Mouse (Mus musculus) kidney, embryonic 15.5 days (tissue): ENCODE results near the gene Fpr3. TPM values are rescaled to one million over a fixed set of nuclear protein-coding genes. Genes with fewer than 3 reads are reported as not detected.

ENCODE experiments used
- ATAC-seq: fragments of 200-750 bp; cut with Nextera tagmentation; replicated peaks from 2 replicates; pipeline ENCODE4 v1.8.0; 2017; ENCODE audit warnings: moderate TSS enrichment; ENCODE audit not compliant: low FRiP score
- H3K27ac ChIP-seq: fragments of 300-500 bp; sonication (generic); 2 replicates; pipeline ENCODE4 v1.5.1; 2015; ENCODE audit warnings: mild to moderate bottlenecking, inconsistent platforms
- H3K27me3 ChIP-seq: fragments of 300-500 bp; sonication (generic); 2 replicates; pipeline ENCODE4 v1.6.1; 2015; ENCODE audit warnings: inconsistent platforms
- H3K36me3 ChIP-seq: fragments of 300-500 bp; sonication (generic); 2 replicates; pipeline ENCODE4 v1.6.1; 2015; ENCODE audit warnings: inconsistent platforms
- H3K4me1 ChIP-seq: fragments of 300-500 bp; sonication (generic); 2 replicates; pipeline ENCODE4 v1.6.1; 2015; ENCODE audit warnings: inconsistent platforms
- H3K4me2 ChIP-seq: fragments of 300-500 bp; sonication (generic); 2 replicates; pipeline ENCODE4 v1.6.1; 2015; ENCODE audit warnings: moderate library complexity, mild to moderate bottlenecking, inconsistent platforms
- H3K4me3 ChIP-seq: fragments of 300-500 bp; sonication (generic); replicated peaks from 2 replicates; pipeline ENCODE4 v1.5.1; 2015; ENCODE audit warnings: mild to moderate bottlenecking, inconsistent platforms
- H3K9ac ChIP-seq: fragments of 300-500 bp; sonication (generic); 2 replicates; pipeline ENCODE4 v1.6.1; 2015; ENCODE audit warnings: mild to moderate bottlenecking, inconsistent platforms
- H3K9me3 ChIP-seq: fragments of 300-500 bp; sonication (generic); replicated peaks from 2 replicates; pipeline ENCODE4 v1.6.1; 2016; ENCODE audit warnings: inconsistent platforms
- WGBS: fragments of 180-500 bp; shearing (Covaris S2); methylation state at CpG from one replicate; pipeline ENCODE4 v1.1.7; 2015; ENCODE audit warnings: mixed read lengths; 5-methylcytosine and 5-hydroxymethylcytosine counted together
- polyA plus RNA-seq: library from polyadenylated mRNA; unstranded; fragments of >200 nt; fragmentation: Nextera tagmentation; extraction: Ambion mirVana; gene quantifications from 2 replicates; pipeline ENCODE4 v1.2.1, GENCODE M21; 2015

The Fpr3 gene
- polyA plus RNA-seq, 1 experiment from 2014 or later = not detected

DNA sequence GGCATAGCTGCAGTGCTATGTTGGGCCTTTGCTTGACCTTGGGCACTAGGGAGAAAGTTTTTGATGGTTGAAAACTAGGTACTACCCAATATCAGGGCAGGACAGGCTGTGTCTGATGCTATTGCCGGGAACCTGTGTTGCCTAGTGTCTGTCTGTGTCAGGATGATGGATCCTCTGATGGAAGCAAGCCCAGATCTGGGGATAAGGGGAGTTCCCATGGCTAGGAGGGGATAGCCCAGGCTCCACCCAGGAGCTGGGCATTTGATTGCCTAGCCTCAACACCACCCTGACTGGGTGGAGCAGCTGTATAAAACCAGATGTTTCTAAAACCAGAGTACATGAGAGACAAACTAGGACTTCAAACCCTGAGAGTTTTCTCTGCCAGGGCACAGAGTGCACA, 31.0 kb upstream of the Fpr3 start:
- H3K27me3 ChIP-seq = no peaks in the 10 kb centered on the region
- no peak overlapping the region for H3K9ac ChIP-seq
- H3K36me3 ChIP-seq = no peaks in the 10 kb centered on the region
- 57% methylated on average over 1 of the region's 1 CpGs for WGBS
- H3K4me1 ChIP-seq = no peaks in the 10 kb centered on the region
- no peaks in the 10 kb centered on the region for H3K9me3 ChIP-seq
- H3K4me3 ChIP-seq = no peak overlapping the region
- no peak overlapping the region for H3K4me2 ChIP-seq
- no peak for ATAC-seq
- H3K27ac ChIP-seq = no peak overlapping the region

GRCm38 (mm10) chr17:17857446-17857845, 30.2 kb upstream of the Fpr3 start:
- no peak overlapping the region for H3K9ac ChIP-seq
- no peak overlapping the region for H3K4me3 ChIP-seq
- no peak overlapping the region for H3K27ac ChIP-seq
- H3K4me1 ChIP-seq = no peaks in the 10 kb centered on the region
- H3K36me3 ChIP-seq = 0 out of 2 replicates have a peak, but pooled peaks cover 4% of the 10 kb centered on the region
- no peak overlapping the region for H3K4me2 ChIP-seq
- H3K9me3 ChIP-seq = no peaks in the 10 kb centered on the region
- no peak for ATAC-seq
- H3K27me3 ChIP-seq = no peaks in the 10 kb centered on the region
- WGBS = 100% methylated on average over 1 of the region's 1 CpGs

GRCm38 (mm10) chr17:17860110-17860509, 27.5 kb upstream of the Fpr3 start:
- Histone ChIP-seq H3K4me2 (no peak overlapping the region), H3K27ac (no peak overlapping the region), H3K36me3 (peaks cover 18% of the 10 kb centered on the region; the same call in 1 of the 2 replicates), H3K4me1 (no peaks in the 10 kb centered on the region), H3K9ac (no peak overlapping the region), H3K4me3 (no peak overlapping the region), H3K27me3 (no peaks in the 10 kb centered on the region), H3K9me3 (no peaks in the 10 kb centered on the region)
- 92% methylated on average over 3 of the region's 3 CpGs for WGBS
- no peak for ATAC-seq

DNA sequence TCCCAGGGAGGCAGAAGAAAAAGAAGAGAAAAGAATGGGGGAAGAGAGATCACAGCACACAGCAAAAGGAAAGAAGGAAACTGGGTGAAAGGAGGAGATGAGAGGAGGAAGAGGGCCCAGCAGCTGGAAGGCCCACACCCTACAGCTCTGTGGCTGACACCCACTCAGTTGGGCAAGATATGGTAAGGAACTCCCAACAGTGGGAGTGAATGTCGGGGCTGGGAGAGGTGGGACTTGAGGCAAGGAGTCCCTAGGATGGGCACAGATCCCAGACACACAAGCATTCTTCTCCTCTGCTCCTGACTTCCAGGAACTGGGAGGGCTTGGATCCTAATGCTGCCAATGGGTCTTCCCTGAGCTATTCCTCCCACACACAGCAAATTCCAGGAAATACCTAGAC, 25.3 kb upstream of the Fpr3 start:
- no peak for ATAC-seq
- Histone ChIP-seq H3K4me1 (no peaks in the 10 kb centered on the region), H3K36me3 (peaks cover 28% of the 10 kb centered on the region; the same call in 1 of the 2 replicates), H3K27ac (no peak overlapping the region), H3K9me3 (no peaks in the 10 kb centered on the region), H3K9ac (no peak overlapping the region), H3K4me3 (no peak overlapping the region), H3K4me2 (no peak overlapping the region), H3K27me3 (no peaks in the 10 kb centered on the region)
- WGBS = 50% methylated on average over 1 of the region's 1 CpGs

DNA sequence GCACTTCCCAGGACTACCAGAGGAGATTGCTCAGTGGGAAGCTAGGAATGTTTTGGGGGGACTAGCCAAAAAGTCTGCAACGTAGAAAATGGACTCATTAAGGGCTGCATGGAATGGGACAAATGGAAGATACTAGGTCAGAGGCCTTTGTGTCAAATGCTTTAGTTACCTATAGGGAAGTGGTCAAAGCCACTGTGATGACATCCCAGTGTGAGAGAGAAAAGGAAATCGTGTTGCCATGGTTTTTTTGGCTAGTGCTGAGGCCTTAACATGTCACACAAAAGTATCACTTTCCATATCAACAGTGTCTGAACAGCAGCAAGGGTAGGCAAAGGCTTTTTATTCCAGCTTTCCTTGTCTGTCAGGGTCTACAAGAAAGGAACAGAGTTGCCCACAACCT, 22.5 kb upstream of the Fpr3 start:
- Histone ChIP-seq H3K9ac (no peak overlapping the region), H3K27ac (no peak overlapping the region), H3K4me3 (no peak overlapping the region), H3K36me3 (peaks cover 28% of the 10 kb centered on the region; the same call in 1 of the 2 replicates), H3K9me3 (no peaks in the 10 kb centered on the region), H3K27me3 (no peaks in the 10 kb centered on the region), H3K4me2 (no peak overlapping the region), H3K4me1 (no peaks in the 10 kb centered on the region)
- no peak for ATAC-seq
- WGBS = 74% methylated on average over 2 of the region's 2 CpGs

DNA sequence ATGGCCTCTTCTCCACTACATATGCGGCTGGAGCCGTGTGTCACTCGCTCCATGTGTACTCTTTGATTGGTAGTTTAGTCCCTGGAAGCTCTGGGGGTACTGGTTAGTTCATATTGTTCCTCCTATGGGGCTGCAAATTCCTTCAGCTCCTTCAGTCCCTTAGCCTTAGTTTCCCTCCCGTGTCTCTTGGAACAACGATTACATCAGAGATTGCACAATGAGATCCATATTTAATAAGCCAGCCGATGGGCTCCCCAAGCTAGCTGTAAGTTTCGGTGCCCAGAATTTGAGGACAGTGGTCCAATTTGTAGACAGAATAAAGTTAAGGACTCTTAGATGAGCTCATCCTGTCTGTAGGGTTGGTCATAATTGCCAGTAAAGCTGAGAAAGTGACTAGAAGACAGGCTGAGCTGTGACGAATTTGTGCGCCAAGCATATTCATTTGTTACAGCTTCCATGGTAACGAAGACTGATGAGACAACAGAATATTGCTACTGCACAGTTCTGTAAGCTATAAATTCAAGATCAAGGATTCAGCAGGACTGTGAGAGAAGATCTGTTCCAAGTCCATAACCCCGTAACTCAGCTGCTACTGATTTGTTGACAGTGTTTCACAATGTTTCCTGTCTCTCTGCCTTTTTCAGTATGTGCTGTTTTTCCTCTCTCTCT, 20.7 kb upstream of the Fpr3 start:
- no peak overlapping the region for H3K9ac ChIP-seq
- H3K9me3 ChIP-seq = no peaks in the 10 kb centered on the region
- peaks cover 28% of the 10 kb centered on the region; the same call in 1 of the 2 replicates for H3K36me3 ChIP-seq
- H3K4me1 ChIP-seq = no peaks in the 10 kb centered on the region
- no peak for ATAC-seq
- no peak overlapping the region for H3K4me2 ChIP-seq
- WGBS = 89% methylated on average over 11 of the region's 11 CpGs
- no peak overlapping the region for H3K27ac ChIP-seq
- H3K4me3 ChIP-seq = no peak overlapping the region
- H3K27me3 ChIP-seq = no peaks in the 10 kb centered on the region

GRCm38 (mm10) chr17:17870892-17871550, 16.6 kb upstream of the Fpr3 start:
- 72% methylated on average over 2 of the region's 2 CpGs for whole genome bisulfite sequencing
- Histone ChIP-seq H3K27me3 (no peaks in the 10 kb centered on the region), H3K9me3 (no peaks in the 10 kb centered on the region), H3K4me1 (no peaks in the 10 kb centered on the region), H3K4me2 (no peak overlapping the region), H3K9ac (no peak overlapping the region), H3K27ac (no peak overlapping the region), H3K4me3 (no peak overlapping the region), H3K36me3 (0 out of 2 replicates have a peak, but pooled peaks cover 4% of the 10 kb centered on the region)
- no peak for ATAC-seq

- H3K9ac ChIP-seq = no peak overlapping the region
- no peak overlapping the region for H3K4me2 ChIP-seq
- no peak overlapping the region for H3K4me3 ChIP-seq
- no peak for ATAC-seq
- H3K27ac ChIP-seq = no peak overlapping the region
- no peaks in the 10 kb centered on the region for H3K9me3 ChIP-seq
- H3K4me1 ChIP-seq = no peaks in the 10 kb centered on the region
- 84% methylated on average over 2 of the region's 2 CpGs for WGBS
- 0 out of 2 replicates have a peak, but pooled peaks cover 3% of the 10 kb centered on the region for H3K36me3 ChIP-seq
- no peaks in the 10 kb centered on the region for H3K27me3 ChIP-seq
These were observed 16.0 kb upstream of the Fpr3 start for GRCm38 (mm10) chr17:17871697-17872096.

GRCm38 (mm10) chr17:17879347-17879746, 8.3 kb upstream of the Fpr3 start:
- ATAC-seq = no peak
- no peak overlapping the region for H3K9ac ChIP-seq
- 91% methylated on average over 1 of the region's 1 CpGs for WGBS
- no peaks in the 10 kb centered on the region for H3K9me3 ChIP-seq
- no peak overlapping the region for H3K4me2 ChIP-seq
- no peaks in the 10 kb centered on the region for H3K4me1 ChIP-seq
- no peak overlapping the region for H3K4me3 ChIP-seq
- H3K36me3 ChIP-seq = no peaks in the 10 kb centered on the region
- H3K27me3 ChIP-seq = no peaks in the 10 kb centered on the region
- H3K27ac ChIP-seq = no peak overlapping the region

- no peak overlapping the region for H3K4me2 ChIP-seq
- H3K36me3 ChIP-seq = no peaks in the 10 kb centered on the region
- no peak overlapping the region for H3K9ac ChIP-seq
- no peak for ATAC-seq
- no peak overlapping the region for H3K4me3 ChIP-seq
- 0 out of 2 replicates have a peak, but pooled peaks cover under 1% of the 10 kb centered on the region for H3K27me3 ChIP-seq
- no peaks in the 10 kb centered on the region for H3K9me3 ChIP-seq
- no peaks in the 10 kb centered on the region for H3K4me1 ChIP-seq
- no peak overlapping the region for H3K27ac ChIP-seq
- WGBS = 81% methylated on average over 3 of the region's 3 CpGs
These were observed 5.0 kb upstream of the Fpr3 start for GRCm38 (mm10) chr17:17882672-17883071.

DNA sequence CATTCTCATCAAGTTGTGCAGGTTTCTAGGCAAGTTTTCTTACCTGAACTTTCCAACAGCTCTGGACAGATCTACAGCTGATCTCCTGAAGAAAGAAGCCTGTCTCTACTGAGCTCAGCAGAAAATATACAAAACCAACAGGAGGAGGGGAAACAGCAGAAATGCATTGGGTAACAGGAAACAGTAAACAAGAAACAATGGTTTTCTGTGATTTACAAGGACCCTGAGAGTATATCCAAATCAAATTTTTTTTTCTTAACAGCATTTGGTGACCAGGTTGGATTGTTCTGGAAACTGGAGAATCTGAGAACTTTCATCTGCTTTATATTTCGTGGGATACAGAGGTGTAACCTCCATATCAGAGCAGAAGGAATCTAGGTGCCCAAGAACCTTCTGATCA, 3.8 kb upstream of the Fpr3 start, which contains the start of gene Fpr1:
Gene Fpr1, minus strand, starts transcription at position 101 of the 400 bp plus-strand sequence.
- no peak within 1 kb of the TSS for H3K4me2 ChIP-seq
- no peaks in the 10 kb centered on the region for H3K9me3 ChIP-seq
- 62% methylated on average over 1 of the region's 1 CpGs for WGBS
- H3K9ac ChIP-seq = no peak within 1 kb of the TSS
- no peak within 1 kb of the TSS for H3K4me3 ChIP-seq
- no peak within 1 kb of the TSS for H3K27ac ChIP-seq
- H3K36me3 ChIP-seq = no peaks in the 10 kb centered on the region
- 0 out of 2 replicates have a peak, but pooled peaks cover 2% of the 10 kb centered on the region for H3K27me3 ChIP-seq
- H3K4me1 ChIP-seq = no peaks in the 10 kb centered on the region
- no peak for ATAC-seq

DNA sequence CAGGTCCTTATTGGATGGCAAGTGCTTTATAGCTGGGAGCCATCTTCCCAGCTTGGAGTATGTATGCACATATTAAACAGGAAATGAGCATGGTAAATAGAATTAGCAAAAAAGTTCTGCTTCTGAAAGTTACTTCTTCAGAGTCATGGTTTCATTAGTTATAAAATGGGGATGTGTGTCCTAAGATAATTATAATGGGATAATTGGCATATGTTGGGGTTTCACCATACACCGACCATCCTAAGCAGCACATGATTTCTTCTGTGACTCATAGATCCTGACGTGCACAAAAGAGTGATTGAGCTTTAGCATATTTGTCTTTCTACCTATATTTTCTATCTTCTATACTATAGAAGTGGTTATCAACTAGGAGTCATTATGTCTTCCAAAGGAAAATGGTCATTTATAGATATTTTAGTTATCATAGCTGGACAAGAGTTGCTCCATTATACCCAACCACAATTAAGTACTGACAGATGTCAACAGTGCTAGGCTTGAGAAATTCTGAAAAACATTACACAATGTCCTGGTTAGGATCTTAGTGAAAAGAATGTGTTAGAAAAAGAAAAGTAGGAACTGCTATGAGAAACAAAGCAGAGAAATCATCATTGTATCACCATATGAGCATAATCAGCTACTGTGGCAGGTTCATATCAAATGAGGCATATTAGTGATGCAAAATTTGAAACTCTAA, 2.2 kb downstream of the Fpr3 start:
- no peak overlapping the region for H3K4me3 ChIP-seq
- H3K9ac ChIP-seq = no peak overlapping the region
- ATAC-seq = no peak
- no peaks in the 10 kb centered on the region for H3K9me3 ChIP-seq
- H3K27ac ChIP-seq = no peak overlapping the region
- WGBS = 79% methylated on average over 2 of the region's 2 CpGs
- no peak overlapping the region for H3K4me2 ChIP-seq
- H3K36me3 ChIP-seq = no peaks in the 10 kb centered on the region
- H3K4me1 ChIP-seq = no peaks in the 10 kb centered on the region
- 0 out of 2 replicates have a peak, but pooled peaks cover 2% of the 10 kb centered on the region for H3K27me3 ChIP-seq
